Mouse (Mus musculus) cerebellum, adult 11-12 months (tissue): ENCODE data around the gene Kcnmb2.
A peak's percentile ranks its signal among the peaks of the same experiment; 100 is the strongest.

Source experiments
- DNase-seq: peaks from one replicate; pipeline ENCODE4 v3.0.0; 2022

Gene Kcnmb2

GRCm38 (mm10) chr3:32147739-32148138 is 245.4 kb downstream of the Kcnmb2 start:
- no peak for DNase-seq

GRCm38 (mm10) chr3:32149851-32150570 is 247.7 kb downstream of the Kcnmb2 start:
- no peak for DNase-seq

GRCm38 (mm10) chr3:32180519-32180918 is 278.2 kb downstream of the Kcnmb2 start:
- no peak for DNase-seq

GRCm38 (mm10) chr3:32185855-32186522 is 283.7 kb downstream of the Kcnmb2 start:
- no peak for DNase-seq

GRCm38 (mm10) chr3:32188521-32188920 is 286.2 kb downstream of the Kcnmb2 start:
- peak; percentile 26 for DNase-seq

- no peak for DNase-seq
These were observed 286.6 kb downstream of the Kcnmb2 start for GRCm38 (mm10) chr3:32188955-32189354.

- DNase-seq: no peak
These were observed 287.6 kb downstream of the Kcnmb2 start for GRCm38 (mm10) chr3:32189956-32190355.

- DNase-seq: no peak
These were observed 291.7 kb downstream of the Kcnmb2 start for GRCm38 (mm10) chr3:32194014-32194413.

- DNase-seq: no peak
These were observed 324.4 kb downstream of the Kcnmb2 start for GRCm38 (mm10) chr3:32226755-32227154.

- DNase-seq: no peak
These were observed 334.5 kb downstream of the Kcnmb2 start for GRCm38 (mm10) chr3:32236766-32237165.
